Comparison of ENCODE assay signal across 20 mouse cellular contexts in the genomic region with DNA sequence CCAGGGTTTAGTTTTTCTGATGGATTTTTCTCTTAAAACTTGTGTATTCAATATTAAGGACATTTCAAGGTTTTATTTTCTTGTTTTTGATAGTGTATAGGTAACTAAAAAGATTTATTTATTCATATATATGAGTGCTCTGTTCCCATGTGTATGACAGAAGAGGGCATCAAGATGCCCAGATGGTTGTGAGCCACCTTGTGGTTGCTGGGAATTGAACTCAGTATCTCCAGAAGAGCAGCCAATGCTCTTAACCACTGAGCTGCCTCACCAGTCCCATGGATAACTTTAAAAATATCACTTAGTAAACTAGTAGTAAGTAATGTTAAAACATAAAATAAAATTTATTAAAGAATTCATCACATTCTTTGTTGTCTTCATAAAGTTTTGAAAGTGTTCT. TPM values are rescaled to one million over a fixed set of nuclear protein-coding genes. Genes with fewer than 3 reads are reported as not detected.
A peak's percentile ranks its signal among the peaks of the same experiment; 100 is the strongest.
DNase-seq lines count a peak whose midpoint lies in the region; ATAC-seq and TF ChIP-seq lines count a peak whose summit lies in the region.
"Had no signal": no experiment of that assay in that cellular context is flagged by ENCODE, and none has a peak within 500 bp of the region (broad histone marks: within the 10 kb centered on the region; RNA-seq: fewer than 3 reads in every experiment).

No protein-coding gene starts in this region.

- peak; percentile 30; the same call in 1 of the 2 replicates for TF ChIP-seq CTCF in kidney, adult 2 months (conservative IDR thresholded peaks at IDR 0.05; ENCODE audit: insufficient read depth, insufficient read length, low read depth, low read length)
- peak; percentile 34 for TF ChIP-seq CTCF in midbrain, postnatal 0 days (IDR thresholded peaks at IDR 0.05)

- TF ChIP-seq POLR2A in kidney, adult 2 months (IDR thresholded peaks at IDR 0.05; ENCODE audit: low read depth, low read length): no peak

- H3K4me1 ChIP-seq in kidney, adult 2 months (ENCODE audit: control insufficient read depth, insufficient read depth, low read length): peaks cover 3% of the 10 kb centered on the region; the same call in 1 of the 2 replicates
- H3K4me1 ChIP-seq in midbrain, postnatal 0 days (ENCODE audit: insufficient read depth, low read length): no peaks in the 10 kb centered on the region
- no peaks in the 10 kb centered on the region for H3K4me1 ChIP-seq in midbrain, embryonic 13.5 days (replicated peaks)
- H3K4me1 ChIP-seq: hindbrain, embryonic 10.5 days; intestine, embryonic 15.5 days; liver, embryonic 13.5 days; midbrain, embryonic 12.5 days had no signal

- no peak overlapping the region for H3K9ac ChIP-seq in midbrain, postnatal 0 days (replicated peaks; ENCODE audit: low read length, poor library complexity, severe bottlenecking)
- no peak overlapping the region for H3K9ac ChIP-seq in midbrain, embryonic 13.5 days (replicated peaks)
- H3K9ac ChIP-seq: heart, embryonic 13.5 days; intestine, embryonic 15.5 days; liver, embryonic 13.5 days; midbrain, embryonic 12.5 days had no signal

- H3K27ac ChIP-seq in kidney, adult 2 months (ENCODE audit: insufficient read depth, low read depth, low read length): 0 out of 2 replicates have a peak overlapping the region, but pooled peaks have one; percentile 35
- no peak overlapping the region for H3K27ac ChIP-seq in midbrain, postnatal 0 days (ENCODE audit: low read depth, low read length)
- H3K27ac ChIP-seq in midbrain, embryonic 13.5 days: no peak overlapping the region
- H3K27ac ChIP-seq: hindbrain, embryonic 10.5 days; intestine, embryonic 15.5 days; liver, embryonic 13.5 days; midbrain, embryonic 12.5 days had no signal

- H3K36me3 ChIP-seq in kidney, adult 2 months (ENCODE audit: control insufficient read depth, insufficient read depth, low read length): peaks cover 1% of the 10 kb centered on the region
- peaks cover 3% of the 10 kb centered on the region; the same call in 1 of the 2 replicates for H3K36me3 ChIP-seq in midbrain, postnatal 0 days (ENCODE audit: insufficient read depth, low read length)
- H3K36me3 ChIP-seq in midbrain, embryonic 13.5 days: peaks cover 55% of the 10 kb centered on the region
- peaks cover 14% of the 10 kb centered on the region; the same call in 1 of the 2 replicates for H3K36me3 ChIP-seq in splenic B cell, adult 2 months (ENCODE audit: control insufficient read depth, insufficient read depth, low read length, poor library complexity, severe bottlenecking)

- H3K4me3 ChIP-seq in kidney, adult 2 months (ENCODE audit: insufficient read depth, low read depth, low read length): no peak overlapping the region
- H3K4me3 ChIP-seq in midbrain, postnatal 0 days (ENCODE audit: low read depth, low read length): no peak overlapping the region
- no peak overlapping the region for H3K4me3 ChIP-seq in midbrain, embryonic 13.5 days (replicated peaks)
- H3K4me3 ChIP-seq: heart, embryonic 13.5 days; hindbrain, embryonic 10.5 days; intestine, embryonic 15.5 days; liver, embryonic 13.5 days; midbrain, embryonic 12.5 days had no signal

- no peak overlapping the region for H3K4me2 ChIP-seq in midbrain, postnatal 0 days (ENCODE audit: low read depth, low read length, poor library complexity, severe bottlenecking)
- H3K4me2 ChIP-seq in midbrain, embryonic 13.5 days (replicated peaks): no peak overlapping the region
- H3K4me2 ChIP-seq: heart, embryonic 13.5 days; intestine, embryonic 15.5 days; liver, embryonic 13.5 days; midbrain, embryonic 12.5 days had no signal

- peak; percentile 22 to 32 for DNase-seq in cerebellum, postnatal 10 days
- DNase-seq in cerebellum, adult 9-11 months: no peak
- no peak for DNase-seq in kidney, adult 2 months
- DNase-seq in kidney, postnatal 25 days: no peak
- DNase-seq in midbrain, postnatal 0 days (ENCODE audit: low spot score): peak; percentile 5
- DNase-seq in splenic B cell, adult 2 months (ENCODE audit: low read depth, low spot score): peak; percentile 43
- no peak for DNase-seq in embryo, embryonic 9.5 days (ENCODE audit: extremely low spot score)
- DNase-seq: adrenal gland, postnatal 14 days; cerebellum, adult 8-10 months; gastrocnemius, postnatal 25 days; left cerebral cortex, postnatal 4 days; liver, embryonic 13.5 days; lung, postnatal 4 days; thymus, postnatal 25 days had no signal

- no peak for ATAC-seq in midbrain, postnatal 0 days (ENCODE audit: low FRiP score)
- ATAC-seq in midbrain, embryonic 13.5 days: no peak
- ATAC-seq: intestine, embryonic 15.5 days had no signal

- no peaks in the 10 kb centered on the region for H3K27me3 ChIP-seq in kidney, adult 2 months (replicated peaks; ENCODE audit: control insufficient read depth, insufficient read depth, low read length)
- no peaks in the 10 kb centered on the region for H3K27me3 ChIP-seq in midbrain, postnatal 0 days (ENCODE audit: insufficient read depth, low read length)
- no peaks in the 10 kb centered on the region for H3K27me3 ChIP-seq in midbrain, embryonic 13.5 days
- no peaks in the 10 kb centered on the region for H3K27me3 ChIP-seq in splenic B cell, adult 2 months (ENCODE audit: control insufficient read depth, insufficient read depth, low read length, poor library complexity, severe bottlenecking)
- H3K27me3 ChIP-seq: heart, embryonic 13.5 days; intestine, embryonic 15.5 days; liver, embryonic 13.5 days; midbrain, embryonic 12.5 days had no signal

- H3K9me3 ChIP-seq in midbrain, postnatal 0 days (ENCODE audit: low read length): no peaks in the 10 kb centered on the region
- H3K9me3 ChIP-seq in midbrain, embryonic 13.5 days: no peaks in the 10 kb centered on the region
- H3K9me3 ChIP-seq: G1E; heart, embryonic 13.5 days; hindbrain, embryonic 10.5 days; intestine, embryonic 15.5 days; liver, embryonic 13.5 days; midbrain, embryonic 12.5 days had no signal

RNA-seq across cellular contexts. Expression of gene Hnrnpr, which starts 17.4 kb away (rescaled TPM):
- 9.9 and 14.0 TPM in 2 replicates for polyA plus RNA-seq in kidney, adult 2 months (2012; rRNA removed)
- total RNA-seq in midbrain, postnatal 0 days (2014; rRNA removed): 98.0 and 113 TPM in 2 replicates
- polyA plus RNA-seq in midbrain, postnatal 0 days (2015; fragmentation: Nextera tagmentation; extraction: Ambion mirVana): 157 and 162 TPM in 2 replicates
- polyA plus RNA-seq in midbrain, embryonic 13.5 days (2015; fragmentation: Nextera tagmentation; extraction: Ambion mirVana): 254 and 270 TPM in 2 replicates

RNA-seq across cellular contexts. Expression of gene Zfp46, which starts 43.6 kb away (rescaled TPM):
- 10.7 and 10.9 TPM in 2 replicates for polyA plus RNA-seq in kidney, adult 2 months (2012; rRNA removed)
- 53.8 and 66.9 TPM in 2 replicates for total RNA-seq in midbrain, postnatal 0 days (2014; rRNA removed)
- 27.2 and 27.7 TPM in 2 replicates for polyA plus RNA-seq in midbrain, postnatal 0 days (2015; fragmentation: Nextera tagmentation; extraction: Ambion mirVana)
- polyA plus RNA-seq in midbrain, embryonic 13.5 days (2015; fragmentation: Nextera tagmentation; extraction: Ambion mirVana): 39.5 and 40.7 TPM in 2 replicates

Comparison
In these comparisons a context has a peak if more than half of its experiments do, and no peak if none do; other contexts are left out.
1. DNase-seq: peak in cerebellum, postnatal 10 days (2 of 2), midbrain, postnatal 0 days (single experiment) and splenic B cell, adult 2 months (single experiment); none in cerebellum, adult 9-11 months (single experiment), kidney, adult 2 months (single experiment), kidney, postnatal 25 days (0 of 2) and embryo, embryonic 9.5 days (single experiment).
2. RNA of gene Hnrnpr, which starts 17.4 kb away (polyA plus RNA-seq): 254 to 270 TPM in midbrain, embryonic 13.5 days and 157 to 162 TPM in midbrain, postnatal 0 days; 9.9 to 14.0 TPM in kidney, adult 2 months; every median in the first group is over 10 times any median in the second.